ENCODE assay signal across 12 mouse cellular contexts in genomic region chr2:3887845-3888433, GRCm38 (mm10).
DNase-seq lines count a peak whose midpoint lies in the region; ATAC-seq and TF ChIP-seq lines count a peak whose summit lies in the region.
"Had no signal": no experiment of that assay in that cellular context is flagged by ENCODE, and none has a peak within 500 bp of the region (broad histone marks: within the 10 kb centered on the region; RNA-seq: fewer than 3 reads in every experiment).

No protein-coding gene starts in this region.

- DNase-seq in Muller cell, postnatal 12 days (ENCODE audit: inconsistent ontology term), result peak; percentile 48
- DNase-seq in forebrain, embryonic 10.5 days (ENCODE audit: extremely low spot score, low spot score), result peak; percentile 68
- DNase-seq in midbrain, postnatal 0 days (ENCODE audit: low spot score), result no peak
- no peak for DNase-seq in cerebellum, adult 11-12 months
- DNase-seq in liver, embryonic 11.5 days (ENCODE audit: low spot score), result no peak

- peak overlapping the region; percentile 23; the same call in 1 of the 2 replicates for H3K4me3 ChIP-seq in forebrain, embryonic 10.5 days
- 0 out of 2 replicates have a peak overlapping the region, but pooled peaks have one; percentile 1 for H3K4me3 ChIP-seq in hindbrain, embryonic 16.5 days (ENCODE audit: low read length)
- no peak overlapping the region for H3K4me3 ChIP-seq in midbrain, postnatal 0 days (ENCODE audit: low read depth, low read length)
- H3K4me3 ChIP-seq in liver, embryonic 11.5 days (ENCODE audit: low read depth, low read length), result no peak overlapping the region
- H3K4me3 ChIP-seq in liver, embryonic 12.5 days, result no peak overlapping the region
- H3K4me3 ChIP-seq: erythroblast, embryonic 14.5 days; megakaryocyte, embryonic 14.5 days had no signal

- H3K9ac ChIP-seq in hindbrain, embryonic 16.5 days (ENCODE audit: low read depth, low read length), result 0 out of 2 replicates have a peak overlapping the region, but pooled peaks have one; percentile 3
- no peak overlapping the region for H3K9ac ChIP-seq in midbrain, postnatal 0 days (replicated peaks; ENCODE audit: low read length, poor library complexity, severe bottlenecking)
- H3K9ac ChIP-seq in liver, embryonic 11.5 days (ENCODE audit: low read depth, low read length), result no peak overlapping the region
- H3K9ac ChIP-seq in liver, embryonic 12.5 days, result no peak overlapping the region

- H3K27ac ChIP-seq in forebrain, embryonic 10.5 days, result peak overlapping the region; percentile 22; the same call in 1 of the 2 replicates
- no peak overlapping the region for H3K27ac ChIP-seq in hindbrain, embryonic 16.5 days (ENCODE audit: low read depth, low read length)
- H3K27ac ChIP-seq in midbrain, postnatal 0 days (ENCODE audit: low read depth, low read length), result no peak overlapping the region
- no peak overlapping the region for H3K27ac ChIP-seq in liver, embryonic 11.5 days (ENCODE audit: low read depth, low read length)
- no peak overlapping the region for H3K27ac ChIP-seq in liver, embryonic 12.5 days

- H3K36me3 ChIP-seq in forebrain, embryonic 10.5 days (replicated peaks), result no peaks in the 10 kb centered on the region
- H3K36me3 ChIP-seq in hindbrain, embryonic 16.5 days (ENCODE audit: control insufficient read depth, insufficient read depth, low read length), result no peaks in the 10 kb centered on the region
- no peaks in the 10 kb centered on the region for H3K36me3 ChIP-seq in midbrain, postnatal 0 days (ENCODE audit: insufficient read depth, low read length)
- H3K36me3 ChIP-seq in liver, embryonic 11.5 days (ENCODE audit: control insufficient read depth, insufficient read depth, low read length), result no peaks in the 10 kb centered on the region
- H3K36me3 ChIP-seq in liver, embryonic 12.5 days, result no peaks in the 10 kb centered on the region

- H3K9me3 ChIP-seq in forebrain, embryonic 10.5 days, result no peaks in the 10 kb centered on the region
- H3K9me3 ChIP-seq in hindbrain, embryonic 16.5 days (ENCODE audit: control insufficient read depth, low read length), result no peaks in the 10 kb centered on the region
- H3K9me3 ChIP-seq in midbrain, postnatal 0 days (ENCODE audit: low read length), result no peaks in the 10 kb centered on the region
- H3K9me3 ChIP-seq in liver, embryonic 11.5 days (ENCODE audit: control insufficient read depth, low read length), result no peaks in the 10 kb centered on the region
- H3K9me3 ChIP-seq in liver, embryonic 12.5 days (replicated peaks), result no peaks in the 10 kb centered on the region
- H3K9me3 ChIP-seq: megakaryocyte, embryonic 14.5 days had no signal

- WGBS in forebrain, embryonic 10.5 days, result 38% methylated on average over 14 of the region's 14 CpGs
- WGBS in hindbrain, embryonic 16.5 days, result 31% methylated on average over 14 of the region's 14 CpGs
- WGBS in midbrain, postnatal 0 days, result 21% methylated on average over 14 of the region's 14 CpGs
- WGBS in liver, embryonic 11.5 days, result 66% methylated on average over 14 of the region's 14 CpGs
- 74% methylated on average over 14 of the region's 14 CpGs for WGBS in liver, embryonic 12.5 days (ENCODE audit: insufficient replicate concordance)

- peak; percentile 61; the same call in 1 of the 2 replicates for ATAC-seq in hindbrain, embryonic 16.5 days
- ATAC-seq in midbrain, postnatal 0 days (ENCODE audit: low FRiP score), result no peak
- no peak for ATAC-seq in frontal cortex, adult (ENCODE audit: low TSS enrichment)
- ATAC-seq in liver, embryonic 11.5 days (replicated peaks; ENCODE audit: low FRiP score), result no peak
- ATAC-seq in liver, embryonic 12.5 days, result no peak
- ATAC-seq: CD4-positive, CD25-positive, alpha-beta regulatory T cell, adult 4 months; inflammation-experienced regulatory T-cells, adult 6 months had no signal

- peaks cover 48% of the 10 kb centered on the region for H3K27me3 ChIP-seq in forebrain, embryonic 10.5 days (ENCODE audit: poor library complexity, severe bottlenecking)
- H3K27me3 ChIP-seq in hindbrain, embryonic 16.5 days (replicated peaks; ENCODE audit: control insufficient read depth, insufficient read depth, low read length), result no peaks in the 10 kb centered on the region
- no peaks in the 10 kb centered on the region for H3K27me3 ChIP-seq in midbrain, postnatal 0 days (ENCODE audit: insufficient read depth, low read length)
- no peaks in the 10 kb centered on the region for H3K27me3 ChIP-seq in liver, embryonic 11.5 days (replicated peaks; ENCODE audit: control insufficient read depth, insufficient read depth, low read length)
- H3K27me3 ChIP-seq in liver, embryonic 12.5 days (replicated peaks), result no peaks in the 10 kb centered on the region
- H3K27me3 ChIP-seq: megakaryocyte, embryonic 14.5 days had no signal

- no peak for TF ChIP-seq CTCF in midbrain, postnatal 0 days (IDR thresholded peaks at IDR 0.05)

- H3K4me1 ChIP-seq in forebrain, embryonic 10.5 days, result peaks cover 61% of the 10 kb centered on the region
- H3K4me1 ChIP-seq in hindbrain, embryonic 16.5 days (ENCODE audit: control insufficient read depth, insufficient read depth, low read depth, low read length), result 0 out of 2 replicates have a peak, but pooled peaks cover 5% of the 10 kb centered on the region
- H3K4me1 ChIP-seq in midbrain, postnatal 0 days (ENCODE audit: insufficient read depth, low read length), result 0 out of 2 replicates have a peak, but pooled peaks cover 5% of the 10 kb centered on the region
- H3K4me1 ChIP-seq in liver, embryonic 11.5 days (replicated peaks; ENCODE audit: control insufficient read depth, insufficient read depth, low read length), result no peaks in the 10 kb centered on the region
- no peaks in the 10 kb centered on the region for H3K4me1 ChIP-seq in liver, embryonic 12.5 days
- H3K4me1 ChIP-seq: megakaryocyte, embryonic 14.5 days had no signal

- peak overlapping the region; percentile 36 for H3K4me2 ChIP-seq in hindbrain, embryonic 16.5 days (ENCODE audit: low read length)
- H3K4me2 ChIP-seq in midbrain, postnatal 0 days (ENCODE audit: low read depth, low read length, poor library complexity, severe bottlenecking), result peak overlapping the region; percentile 39
- H3K4me2 ChIP-seq in liver, embryonic 11.5 days, result no peak overlapping the region
- H3K4me2 ChIP-seq in liver, embryonic 12.5 days, result no peak overlapping the region

Comparison
In these comparisons a context has a peak if more than half of its experiments do, and no peak if none do; other contexts are left out.
1. DNase-seq: peak in Muller cell, postnatal 12 days (single experiment) and forebrain, embryonic 10.5 days (single experiment); none in midbrain, postnatal 0 days (single experiment), cerebellum, adult 11-12 months (single experiment) and liver, embryonic 11.5 days (single experiment).
2. H3K4me3 ChIP-seq: peak in forebrain, embryonic 10.5 days (single experiment) and hindbrain, embryonic 16.5 days (single experiment); none in midbrain, postnatal 0 days (single experiment), liver, embryonic 11.5 days (single experiment) and liver, embryonic 12.5 days (single experiment).
3. H3K4me2 ChIP-seq: peak in hindbrain, embryonic 16.5 days (single experiment) and midbrain, postnatal 0 days (single experiment); none in liver, embryonic 11.5 days (single experiment) and liver, embryonic 12.5 days (single experiment).